Mouse (Mus musculus) induced T-regulatory cell, adult 2 months (primary cell): ENCODE measurements at regions not wholly inside any gene's neighbourhood (a gene's known extent, or its start where the extent isn't known, plus 50 kb on each side); places are given as distances from the start of the nearest gene placed in this dataset.

Experiments
- DNase-seq: peaks from one replicate; pipeline ENCODE4 v3.0.0-alpha.2; 2012; ENCODE audit warnings: low read depth

DNA sequence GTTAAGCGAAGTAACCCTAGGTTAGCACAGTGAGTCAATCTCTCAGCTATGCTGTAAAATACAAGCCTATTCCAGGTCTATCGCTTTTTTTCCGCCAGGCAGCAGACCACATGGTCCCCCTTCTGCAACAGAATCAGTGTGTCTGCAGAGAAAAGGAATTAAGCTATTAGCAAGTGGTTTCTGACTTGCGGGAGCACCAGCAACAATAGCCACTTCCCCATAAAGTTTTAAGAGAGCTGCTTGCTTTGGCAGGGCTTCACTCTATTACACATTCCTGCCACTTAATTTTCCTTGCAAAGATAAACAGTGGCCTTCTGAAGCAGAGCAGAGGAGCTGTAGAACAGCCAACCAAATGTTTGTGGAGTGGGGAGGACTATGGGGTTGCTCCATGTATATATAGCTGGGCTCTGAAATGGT is 59.8 kb upstream of the Osmr start:
- no peak for DNase-seq

DNA sequence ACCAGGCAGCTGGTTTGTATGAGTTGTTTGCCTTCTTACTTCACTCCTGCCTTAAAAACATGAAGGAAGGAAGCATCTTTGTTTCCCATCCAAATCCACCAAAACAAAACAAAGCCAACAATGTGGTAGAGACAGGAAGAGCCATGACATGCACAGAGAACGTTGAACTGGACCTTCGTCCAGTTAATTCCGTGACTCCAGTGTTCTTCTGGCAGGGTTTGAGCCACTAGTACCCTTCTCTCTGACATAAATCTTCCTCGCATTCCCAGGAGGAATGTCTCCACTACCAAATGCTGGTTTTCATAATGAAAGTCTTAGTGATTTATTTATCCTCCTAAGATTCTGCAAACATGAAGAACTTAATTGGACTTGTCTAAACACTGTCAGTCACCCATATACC is 66.7 kb upstream of the Osmr start:
- no peak for DNase-seq

DNA sequence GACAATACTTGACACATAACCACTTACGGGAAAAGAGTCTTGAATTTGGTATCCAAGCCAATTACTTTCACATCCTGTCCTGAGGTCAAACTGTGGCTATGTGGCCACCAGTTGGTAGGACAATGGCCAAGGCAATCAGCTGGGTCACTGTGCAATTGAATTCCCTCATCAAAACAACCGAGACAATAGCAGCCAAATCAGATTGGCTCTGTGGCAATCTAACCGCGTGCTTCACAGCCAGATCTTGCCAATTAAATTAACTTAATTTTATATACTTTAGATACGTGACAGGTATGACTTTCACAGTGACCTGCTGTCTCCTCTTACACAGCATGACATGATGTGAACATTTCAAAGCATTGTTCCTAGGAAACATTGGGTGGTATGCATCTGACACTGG is 74.5 kb upstream of the Osmr start:
- DNase-seq = no peak

DNA sequence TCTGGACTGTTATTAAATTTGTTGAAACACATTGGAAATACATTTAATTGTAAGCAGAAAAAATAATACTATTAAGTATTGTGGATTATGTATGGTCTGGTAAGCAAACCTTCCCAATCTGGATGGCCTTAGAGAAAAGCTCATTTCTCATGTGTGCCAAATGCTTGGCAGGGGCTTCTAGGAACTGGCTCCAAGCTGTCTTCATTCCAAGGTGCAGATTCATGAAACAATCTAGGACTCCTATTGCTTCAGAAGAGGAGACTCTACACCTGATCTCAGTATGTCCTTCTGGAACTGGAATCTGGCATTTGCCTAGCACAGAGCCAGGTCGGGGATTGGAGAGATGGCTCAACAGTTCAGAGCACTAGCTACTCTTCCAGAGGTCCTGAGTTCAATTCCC is 74.9 kb upstream of the Osmr start:
- no peak for DNase-seq

DNA sequence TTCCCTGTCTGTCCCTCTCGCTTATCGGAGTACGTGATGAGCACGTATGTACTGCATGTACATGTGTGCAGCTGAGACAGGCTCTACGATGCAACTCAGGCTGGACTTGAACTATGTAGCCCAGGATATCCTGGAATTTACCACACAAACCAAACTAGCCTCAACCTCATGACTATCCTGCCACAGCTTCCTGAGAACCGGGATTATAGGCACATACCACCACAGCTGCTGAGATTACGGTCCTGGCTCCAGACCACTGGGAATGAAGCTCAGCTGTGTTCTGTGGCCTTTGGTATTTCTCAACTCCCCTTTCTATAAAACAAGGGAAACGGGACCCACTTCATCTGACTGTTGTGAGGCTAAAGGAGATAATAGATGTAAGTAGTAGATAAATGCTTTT is 75.7 kb upstream of the Osmr start:
- DNase-seq = no peak

DNA sequence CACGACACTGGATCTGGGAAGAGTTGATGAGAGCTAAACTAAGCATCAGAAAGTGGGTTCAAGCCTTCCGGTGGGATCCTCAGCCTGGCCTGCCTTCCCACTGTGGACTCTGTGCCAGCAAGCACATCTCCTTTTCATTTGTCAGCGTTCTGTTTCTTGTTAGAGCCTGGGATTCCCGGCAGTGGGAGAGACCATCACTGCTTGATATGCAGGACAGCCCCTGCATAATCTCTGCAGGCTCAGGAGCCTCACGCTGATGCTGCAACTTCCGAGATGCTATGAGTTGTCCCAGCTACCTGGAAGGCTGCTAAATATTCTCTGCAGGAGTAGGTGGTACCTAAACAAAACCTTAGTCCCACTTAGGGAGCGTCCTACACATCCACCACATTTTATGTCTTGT is 78.8 kb upstream of the Osmr start:
- DNase-seq = no peak

DNA sequence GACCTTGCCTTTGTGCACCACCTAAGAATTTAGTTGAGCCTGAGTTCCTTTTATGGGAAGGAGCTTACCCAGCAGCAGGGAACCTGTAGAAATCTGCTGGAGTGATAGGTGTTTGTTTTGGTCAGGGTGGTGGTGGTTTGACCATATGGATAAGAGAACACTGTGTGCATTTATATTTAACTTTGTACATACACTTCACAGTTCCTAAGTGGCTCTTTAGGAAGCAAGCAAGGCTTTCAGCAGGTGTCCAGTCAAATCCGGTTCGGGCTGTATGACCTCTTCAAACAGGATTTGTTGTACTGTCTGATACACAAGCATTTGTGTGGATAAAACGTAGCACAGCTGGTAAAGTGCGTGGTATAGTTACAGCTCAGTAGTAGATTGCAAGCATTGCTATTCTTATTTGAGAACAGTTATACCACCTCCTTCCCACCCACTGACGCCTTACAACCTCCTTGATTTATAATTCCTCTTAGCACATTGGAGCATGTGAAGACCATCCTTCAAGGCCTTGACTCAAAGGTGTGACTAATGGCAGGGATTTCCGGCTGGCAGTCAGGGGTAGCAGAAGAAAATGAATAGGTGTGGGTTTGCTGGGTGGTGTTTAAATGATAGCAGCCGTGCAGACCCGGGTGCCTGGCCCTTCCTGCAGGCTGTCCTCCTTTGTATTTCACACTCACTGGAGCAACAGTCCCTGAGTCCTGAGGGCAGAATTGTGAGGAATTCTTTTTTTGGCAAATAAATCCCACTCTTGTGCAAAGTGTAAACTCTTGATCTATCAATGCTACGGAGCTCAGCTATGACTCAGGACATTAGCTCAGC is 79.4 kb upstream of the Osmr start:
- no peak for DNase-seq

DNA sequence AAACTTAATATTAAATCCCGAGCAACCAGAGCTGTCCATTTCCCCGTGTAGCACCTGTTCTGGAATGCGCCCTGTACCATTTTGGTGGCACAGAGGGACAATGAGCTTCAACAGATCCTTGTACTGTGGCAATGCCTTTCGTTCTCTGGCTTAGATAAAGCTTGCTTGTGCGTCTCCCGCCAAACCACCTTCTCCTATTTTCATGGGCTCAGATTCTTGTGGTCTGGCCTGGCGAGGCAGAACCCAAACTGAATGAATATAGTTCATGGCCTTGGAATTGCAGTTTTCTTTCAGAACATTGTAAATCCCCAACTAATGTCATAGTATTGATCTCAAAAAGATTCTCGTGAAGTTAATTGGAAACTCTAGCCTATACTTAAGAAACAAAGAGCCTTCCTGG is 85.1 kb upstream of the Osmr start:
- no peak for DNase-seq

DNA sequence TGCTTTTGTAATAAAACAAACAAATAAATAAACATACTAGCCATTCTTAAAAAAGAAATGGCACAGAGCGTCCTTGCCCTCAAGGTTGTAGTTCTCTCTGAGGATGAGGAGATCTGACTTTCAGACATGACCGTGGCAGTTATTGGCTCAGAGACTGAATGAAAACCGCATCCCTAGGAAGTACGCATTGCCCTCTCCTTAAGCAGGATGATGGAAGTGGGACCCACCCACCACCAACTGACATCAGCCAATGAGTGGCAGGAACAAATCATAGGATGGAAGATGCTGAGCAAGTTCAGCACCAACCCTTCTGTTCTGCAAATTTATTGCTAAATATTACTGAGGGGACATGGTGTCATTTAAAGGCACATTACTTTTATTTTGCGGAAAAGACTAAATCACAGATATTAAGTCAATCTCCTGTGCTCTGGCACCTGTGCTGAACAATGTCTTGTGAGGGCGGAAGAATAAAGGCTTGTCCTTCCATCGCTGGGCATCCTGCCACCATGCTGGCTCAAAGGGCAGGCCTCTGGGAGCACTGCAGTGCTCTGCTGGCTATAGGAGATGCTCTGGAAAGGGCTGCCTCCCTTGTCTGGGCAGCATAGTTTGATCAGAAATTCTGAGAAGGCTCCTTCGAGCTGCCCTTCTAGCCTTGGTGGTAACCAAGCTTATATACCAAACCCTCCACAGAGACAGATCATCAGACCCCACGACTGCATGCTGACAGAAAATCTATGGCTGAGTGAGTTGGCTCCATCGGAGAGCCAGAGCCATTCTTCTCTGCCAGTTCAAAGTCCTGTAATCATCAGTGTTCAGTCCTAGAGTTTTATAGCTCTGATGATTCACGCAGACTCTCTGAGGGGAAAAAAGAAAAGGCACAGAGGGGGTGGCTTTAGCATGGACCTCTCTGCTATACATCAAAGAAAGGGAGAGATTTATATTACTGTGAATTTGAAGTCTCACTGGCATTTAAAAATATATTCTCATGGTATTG is 86.3 kb upstream of the Osmr start:
- DNase-seq = no peak

DNA sequence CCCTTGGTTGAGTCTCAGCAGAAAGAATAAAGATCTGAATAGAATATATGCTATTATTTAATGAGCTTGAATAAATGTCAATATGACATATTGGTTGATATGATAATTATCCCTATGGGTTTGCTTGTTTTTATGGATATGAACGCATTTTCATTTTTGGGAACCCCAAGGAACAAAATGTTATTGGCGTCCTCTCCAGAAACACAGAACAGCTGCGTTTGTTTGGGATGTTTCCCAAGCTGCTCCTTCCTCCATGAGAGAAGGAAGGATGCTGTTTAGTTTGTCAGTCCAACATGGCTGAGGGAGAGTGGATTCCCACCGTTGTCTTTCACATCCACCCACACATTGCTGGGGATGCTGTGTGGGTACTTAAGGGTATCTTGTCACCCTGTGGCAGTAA is 89.9 kb upstream of the Osmr start:
- no peak for DNase-seq

DNA sequence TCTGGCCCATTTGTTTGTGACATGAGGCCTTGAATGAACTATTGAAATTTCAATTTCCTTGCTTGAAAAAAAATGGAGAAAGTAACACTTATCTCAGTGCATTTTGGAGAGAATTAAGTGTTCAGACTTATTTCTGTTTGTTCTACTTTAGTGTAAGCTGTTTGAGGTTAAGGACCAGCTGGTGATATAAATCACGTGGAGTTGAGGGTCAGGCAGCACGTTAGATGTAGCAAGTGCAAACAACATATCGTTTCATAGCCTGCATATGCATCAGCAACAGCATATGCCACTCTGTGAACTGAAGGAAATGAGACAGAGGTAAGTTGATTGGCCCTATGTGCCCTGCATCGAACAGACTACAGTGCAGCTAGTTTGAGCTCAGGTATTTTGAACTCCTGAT is 90.7 kb upstream of the Osmr start:
- no peak for DNase-seq

DNA sequence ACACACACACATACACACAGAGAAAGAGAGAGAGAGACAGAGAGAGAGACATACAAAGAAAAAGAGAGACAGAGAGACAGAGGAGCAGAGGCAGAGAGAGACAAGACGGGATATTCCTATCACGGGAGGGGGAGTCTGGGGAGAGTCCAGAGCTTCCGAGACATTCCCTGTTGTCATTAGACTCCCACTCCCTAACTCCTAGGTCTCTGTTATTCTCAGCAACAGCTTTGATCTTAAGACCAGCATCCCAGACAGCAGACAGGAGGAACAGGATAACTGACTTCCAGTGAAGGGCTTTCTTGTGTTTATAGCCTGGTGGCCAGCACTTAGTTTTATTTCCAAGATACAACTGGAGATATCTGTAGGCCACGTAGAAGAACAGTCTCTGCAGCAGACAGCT is 99.6 kb upstream of the Osmr start:
- DNase-seq = no peak

DNA sequence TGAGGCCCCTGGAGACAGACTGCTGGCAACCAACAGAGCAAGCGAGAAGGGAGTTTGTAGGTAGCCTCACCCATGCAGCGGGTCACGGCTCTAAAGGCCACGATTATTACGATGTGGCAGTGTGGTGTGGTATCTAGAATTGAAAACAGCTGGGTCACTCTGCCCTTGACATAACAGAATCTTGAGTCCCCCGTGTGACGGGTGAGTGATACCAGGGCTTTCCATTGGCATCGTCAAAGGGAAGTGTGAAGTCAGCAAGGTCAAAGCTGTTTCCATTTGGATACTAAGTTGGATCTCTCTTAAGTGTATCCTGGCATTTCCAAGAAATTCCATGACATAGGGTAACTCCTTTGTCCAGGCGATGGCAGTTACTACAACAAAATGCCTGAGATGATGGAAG is 106.7 kb upstream of the Osmr start:
- DNase-seq = no peak

DNA sequence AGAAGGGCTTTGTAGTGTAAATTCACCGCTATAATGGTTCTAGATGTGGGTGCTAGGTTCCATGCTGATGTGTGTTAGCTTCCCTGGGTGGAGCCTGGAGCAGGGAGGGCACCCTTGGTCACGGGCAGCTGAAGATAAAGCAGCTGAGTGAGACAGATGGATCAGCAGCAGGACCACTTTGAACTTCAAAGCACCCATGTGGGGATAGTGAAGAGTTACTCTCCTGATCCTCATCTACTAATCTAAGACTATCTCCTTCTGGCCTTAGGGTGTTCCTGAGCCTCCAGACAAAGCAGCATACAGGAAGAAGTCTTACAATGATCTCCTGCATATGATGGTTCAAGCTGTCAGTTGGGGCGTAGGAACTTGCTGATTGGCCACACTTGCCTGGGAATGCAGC is 107.1 kb upstream of the Lifr start:
- DNase-seq = no peak

DNA sequence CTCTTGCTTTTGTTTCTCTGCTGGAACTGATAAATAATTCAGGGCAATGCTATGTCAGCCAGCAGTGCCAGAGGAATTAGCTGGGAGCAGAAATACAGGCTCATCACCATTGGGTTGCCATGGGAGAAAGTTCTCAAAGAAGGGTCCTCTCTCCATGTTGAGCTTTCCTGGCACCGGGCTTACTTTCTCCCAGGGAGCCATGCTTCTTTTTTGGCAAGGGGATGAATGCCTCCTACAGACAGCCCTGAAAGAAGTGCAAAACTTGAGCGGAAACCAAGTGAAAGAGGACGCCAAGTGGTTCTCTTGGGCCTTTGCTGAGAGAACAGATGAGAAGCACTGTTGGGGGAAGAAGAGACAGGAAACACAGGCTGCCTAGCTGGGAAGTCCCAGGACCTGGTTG is 102.2 kb upstream of the Lifr start:
- no peak for DNase-seq

DNA sequence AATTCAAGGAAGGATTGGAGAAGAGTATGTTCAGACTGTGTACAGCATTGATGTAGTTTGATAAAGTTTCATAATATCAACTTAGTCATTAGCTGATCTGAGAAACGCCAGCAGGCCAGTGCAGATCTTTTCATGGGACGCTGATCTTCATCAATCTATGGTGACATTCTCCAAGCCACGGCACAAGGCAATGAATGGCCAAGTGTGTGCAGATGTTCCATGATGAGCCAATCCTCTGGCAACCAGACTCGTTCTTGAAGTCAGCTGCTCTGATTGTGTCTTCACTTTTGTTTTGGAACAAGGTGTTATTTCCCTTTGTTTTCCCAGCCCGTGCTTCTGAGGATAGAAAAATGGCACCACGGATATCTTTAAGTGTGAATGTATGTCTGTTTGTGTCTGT is 101.3 kb upstream of the Lifr start:
- DNase-seq = no peak

DNA sequence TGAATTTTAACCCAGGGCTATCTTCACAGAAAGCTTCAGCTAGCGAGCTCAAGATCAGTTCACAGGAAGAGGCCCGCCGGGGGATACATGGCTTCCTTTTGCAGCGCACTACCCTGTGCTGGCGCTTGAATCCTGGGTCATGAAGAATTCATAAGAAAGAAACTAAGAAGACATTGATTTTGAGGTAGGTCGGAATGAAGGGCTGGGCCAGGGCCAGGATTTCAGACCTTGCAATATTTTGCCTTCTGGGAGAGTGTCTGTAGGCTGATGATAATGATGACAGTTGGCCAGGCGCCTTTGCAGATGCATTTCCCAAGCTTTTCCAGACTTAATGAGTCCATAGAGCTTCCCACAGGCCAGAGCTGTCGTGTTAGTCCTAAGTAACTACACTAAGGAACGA is 97.2 kb upstream of the Lifr start:
- no peak for DNase-seq

DNA sequence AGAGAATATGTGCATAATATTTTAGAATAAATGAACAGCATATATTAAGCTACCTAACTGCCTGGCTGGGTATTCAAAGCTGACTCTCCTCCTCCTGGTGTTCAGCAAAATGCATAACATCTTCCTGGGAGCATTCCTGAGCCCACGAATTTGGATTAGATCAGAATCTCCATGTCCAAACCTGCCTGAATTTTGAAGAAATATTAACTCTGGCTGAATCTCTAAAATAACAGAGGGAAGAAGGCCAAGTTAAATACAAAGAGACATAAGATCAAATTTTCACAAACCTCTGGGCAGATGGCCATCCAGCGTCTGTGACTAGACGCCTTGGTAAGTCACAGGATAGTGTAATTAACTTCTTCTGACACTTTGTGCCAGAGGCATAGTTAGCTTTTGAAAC is 95.2 kb upstream of the Lifr start:
- no peak for DNase-seq

DNA sequence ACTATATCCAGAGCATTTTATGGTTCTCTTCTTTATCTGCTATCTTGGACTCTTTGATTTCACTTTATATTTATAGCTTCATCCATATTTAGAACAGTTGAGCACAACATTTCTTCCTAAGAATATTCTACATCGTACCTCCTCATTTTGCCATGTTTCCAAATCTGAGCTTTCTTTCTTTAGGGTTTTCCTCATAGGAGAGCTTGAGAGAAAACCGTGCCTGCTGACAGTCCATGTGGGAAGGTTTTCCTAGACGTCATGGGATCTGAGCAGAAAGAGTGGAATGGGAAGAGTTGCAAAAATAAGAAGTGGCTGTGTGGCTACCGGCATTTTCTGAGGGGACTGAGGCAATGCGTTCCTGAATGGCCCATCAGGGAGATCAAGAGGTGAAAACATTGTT is 92.5 kb upstream of the Lifr start:
- DNase-seq = no peak

DNA sequence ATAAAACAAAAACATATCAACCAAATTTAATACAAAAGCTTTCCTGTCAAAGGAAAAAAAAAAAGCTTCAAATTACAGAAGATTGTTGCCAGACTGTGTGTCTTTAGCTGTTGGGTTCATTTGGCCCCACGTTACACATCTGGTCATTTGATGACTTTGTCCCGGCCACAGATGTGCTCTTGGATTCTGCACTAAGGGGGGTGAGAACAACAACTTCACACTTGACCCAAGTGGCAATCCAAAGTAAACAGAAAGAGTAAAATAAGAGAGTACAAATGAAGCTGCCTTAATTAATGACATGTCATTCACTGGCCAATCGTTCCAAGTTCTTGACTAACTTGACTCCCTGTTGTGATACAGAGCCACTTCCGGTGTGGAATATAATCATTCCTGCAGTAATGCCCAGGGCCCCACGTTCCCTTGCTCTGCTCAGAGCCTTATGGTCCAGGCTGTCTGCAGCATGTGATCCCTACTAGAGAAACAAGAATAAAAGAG is 91.8 kb upstream of the Lifr start:
- no peak for DNase-seq

DNA sequence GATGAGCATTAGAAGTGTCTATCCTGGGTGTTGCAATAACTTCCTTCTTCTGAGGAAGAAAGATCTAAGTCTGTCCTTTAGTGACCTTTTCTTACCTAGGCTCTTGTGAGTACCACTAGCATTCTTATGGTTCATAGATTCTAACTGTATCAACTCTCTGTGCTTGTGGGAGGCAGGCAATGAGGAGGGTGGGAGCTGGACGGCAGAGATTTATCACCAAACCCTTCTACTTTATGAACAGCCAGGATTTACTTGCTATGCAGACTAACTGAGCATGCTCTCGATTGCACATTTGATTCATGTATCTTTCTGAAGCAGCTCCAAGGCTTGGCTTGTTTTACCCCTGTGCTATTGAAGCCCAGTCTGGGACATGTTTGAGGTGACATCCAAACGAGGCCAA is 90.7 kb upstream of the Lifr start:
- no peak for DNase-seq

DNA sequence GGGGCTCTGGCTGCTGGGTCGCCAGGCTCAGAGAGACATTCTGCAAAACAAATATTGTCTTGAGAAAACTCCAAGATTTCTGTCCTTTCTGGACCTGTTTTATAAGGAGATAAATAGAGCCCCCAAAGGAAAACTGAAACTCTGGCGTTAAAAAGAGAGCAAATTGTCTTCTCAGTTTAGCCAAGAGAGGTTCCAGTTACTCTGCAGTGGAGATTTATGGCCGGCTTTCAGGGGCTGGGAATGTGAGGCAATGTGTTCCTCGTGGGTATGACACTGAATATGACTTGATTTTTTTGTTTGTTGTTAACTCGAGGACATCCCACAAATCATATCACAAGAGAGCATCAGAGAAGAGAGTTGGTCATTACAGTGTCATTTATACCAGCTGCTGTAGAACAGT is 88.2 kb upstream of the Lifr start:
- no peak for DNase-seq

DNA sequence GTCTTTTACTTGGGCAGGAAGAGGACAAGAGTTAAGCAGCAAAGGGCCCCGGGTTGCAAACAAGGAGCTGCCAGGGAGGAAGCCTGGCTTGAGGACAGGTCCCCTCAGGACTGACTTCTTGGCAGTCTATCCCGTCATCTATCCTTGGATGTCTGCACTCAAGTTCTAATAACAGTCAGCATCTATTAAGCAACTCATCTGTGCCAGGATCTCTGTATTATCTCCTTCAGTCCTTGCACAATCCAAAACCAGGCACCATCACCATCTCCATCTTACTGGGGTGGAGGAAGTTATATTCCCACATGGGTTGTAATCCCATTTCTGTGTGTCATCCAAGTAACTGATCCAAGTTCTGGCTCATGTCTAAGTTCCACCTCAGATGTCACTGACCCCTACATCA is 87.1 kb upstream of the Lifr start:
- no peak for DNase-seq
